Mouse (Mus musculus) embryonic facial prominence, embryonic 11.5 days (tissue): Measurements from ENCODE around the gene Lefty1. TPM values are rescaled to one million over a fixed set of nuclear protein-coding genes. Genes with fewer than 3 reads are reported as not detected.

ENCODE experiments used
- ATAC-seq: fragments of 200-750 bp; cut with Nextera tagmentation; replicated peaks from 2 replicates; pipeline ENCODE4 v1.8.0; 2017; ENCODE audit warnings: low read depth; ENCODE audit not compliant: insufficient number of reproducible peaks, low FRiP score, low TSS enrichment
- DNase-seq: peaks from one replicate; pipeline ENCODE4 v3.0.0-alpha.2; 2015; ENCODE audit warnings: low spot score
- H3K27ac ChIP-seq: fragments of 300-500 bp; sonication (generic); replicated peaks from 2 replicates; pipeline ENCODE4 v1.5.1; 2014; ENCODE audit warnings: mild to moderate bottlenecking, low read depth, low read length, control low read depth
- H3K27me3 ChIP-seq: fragments of 300-500 bp; sonication (generic); 2 replicates; pipeline ENCODE4 v1.6.1; 2014; ENCODE audit warnings: mild to moderate bottlenecking, low read length, moderate library complexity, mixed read lengths; ENCODE audit not compliant: control insufficient read depth, insufficient read depth
- H3K36me3 ChIP-seq: fragments of 300-500 bp; sonication (generic); replicated peaks from 2 replicates; pipeline ENCODE4 v1.6.1; 2014; ENCODE audit warnings: low read depth, mild to moderate bottlenecking, low read length, moderate library complexity, mixed read lengths; ENCODE audit not compliant: control insufficient read depth, insufficient read depth
- H3K4me1 ChIP-seq: fragments of 300-500 bp; sonication (generic); 2 replicates; pipeline ENCODE4 v1.6.1; 2014; ENCODE audit warnings: low read length, mixed read lengths; ENCODE audit not compliant: control insufficient read depth, insufficient read depth
- H3K4me2 ChIP-seq: fragments of 300-500 bp; sonication (generic); 2 replicates; pipeline ENCODE4 v1.6.1; 2014; ENCODE audit warnings: low read depth, mild to moderate bottlenecking, control low read depth, low read length, moderate library complexity
- H3K4me3 ChIP-seq: fragments of 300-500 bp; sonication (generic); 2 replicates; pipeline ENCODE4 v1.5.1; 2014; ENCODE audit warnings: low read depth, low read length, control low read depth
- H3K9ac ChIP-seq: fragments of 300-500 bp; sonication (generic); replicated peaks from 2 replicates; pipeline ENCODE4 v1.6.1; 2014; ENCODE audit warnings: mild to moderate bottlenecking, control low read depth, low read length
- H3K9me3 ChIP-seq: fragments of 300-500 bp; sonication (generic); replicated peaks from 2 replicates; pipeline ENCODE4 v1.6.1; 2016; ENCODE audit warnings: mild to moderate bottlenecking, low read length, inconsistent platforms, mixed read lengths; ENCODE audit not compliant: control insufficient read depth
- WGBS: fragments of 180-500 bp; shearing (Covaris S2); extraction: QIAGEN DNeasy Blood & Tissue Kit; methylation state at CpG from one replicate; pipeline ENCODE4 v1.1.7; 2014; 5-methylcytosine and 5-hydroxymethylcytosine counted together
- polyA plus RNA-seq: library from polyadenylated mRNA; unstranded; fragments of >200 nt; fragmentation: Nextera tagmentation; extraction: Ambion mirVana; gene quantifications from 2 replicates; pipeline ENCODE4 v1.2.1, GENCODE M21; 2014

Gene Lefty1
- polyA plus RNA-seq, 1 experiment from 2014 or later = 0.38 TPM

DNA sequence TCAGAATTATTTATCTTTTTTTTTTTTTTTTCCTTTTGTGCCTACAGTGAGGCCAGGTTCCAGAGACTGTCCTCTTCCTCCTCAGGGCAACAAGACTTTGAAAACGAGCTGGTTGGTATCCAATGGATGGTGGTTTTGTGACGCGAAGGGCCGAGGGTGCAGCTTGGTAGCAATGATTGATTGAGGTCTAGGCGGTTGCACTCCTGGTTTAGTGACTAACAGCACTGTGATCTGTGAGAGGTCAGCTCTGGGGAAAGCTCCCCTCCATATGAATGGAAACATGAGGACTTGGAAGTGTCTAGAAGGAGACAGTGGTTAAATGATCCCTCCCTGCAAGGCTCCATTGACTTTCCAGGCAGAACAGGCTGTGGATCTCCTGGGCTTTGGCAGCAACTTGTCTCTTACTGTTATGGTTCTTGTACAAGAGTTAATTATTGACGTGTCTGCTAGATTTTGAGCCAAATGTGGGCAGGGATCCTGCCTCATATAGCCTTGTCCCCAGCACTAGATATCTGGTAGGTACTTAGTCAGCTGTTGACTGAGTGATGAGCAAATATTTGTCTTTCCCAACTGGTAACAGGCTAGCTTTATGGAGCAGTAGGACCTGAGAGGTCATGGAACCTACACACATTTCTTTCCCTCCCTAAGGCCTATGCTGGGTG lies 17.4 kb downstream of the Lefty1 start:
- H3K27ac ChIP-seq = no peak overlapping the region
- DNase-seq (no peak), ATAC-seq (no peak)
- no peak overlapping the region for H3K4me2 ChIP-seq
- no peaks in the 10 kb centered on the region for H3K36me3 ChIP-seq
- H3K4me1 ChIP-seq = no peaks in the 10 kb centered on the region
- H3K4me3 ChIP-seq = no peak overlapping the region
- H3K9me3 ChIP-seq = no peaks in the 10 kb centered on the region
- 82% methylated on average over 6 of the region's 6 CpGs for WGBS
- H3K9ac ChIP-seq = no peak overlapping the region
- no peaks in the 10 kb centered on the region for H3K27me3 ChIP-seq

DNA sequence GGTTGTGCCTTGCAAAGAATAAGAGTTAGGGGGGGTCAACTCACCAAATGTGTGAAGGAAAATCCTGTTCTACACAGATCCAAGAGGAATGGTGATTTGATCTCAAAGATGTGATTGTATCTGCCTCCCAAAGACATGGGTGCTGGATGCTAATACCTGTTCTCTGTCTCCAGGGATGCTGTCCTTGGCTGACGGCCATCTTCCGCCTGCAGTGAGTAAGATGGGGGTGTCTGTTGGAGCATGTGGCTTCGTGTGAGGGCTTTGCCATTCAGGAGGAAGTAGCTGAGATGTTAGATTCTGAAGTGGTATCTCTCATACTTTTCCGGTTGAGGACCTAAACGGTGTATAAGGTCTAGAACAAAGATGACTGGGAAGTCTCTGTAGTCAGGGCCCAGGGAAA lies 18.0 kb downstream of the Lefty1 start:
- no peaks in the 10 kb centered on the region for H3K4me1 ChIP-seq
- H3K27ac ChIP-seq = no peak overlapping the region
- DNase-seq (no peak), ATAC-seq (no peak)
- H3K9ac ChIP-seq = no peak overlapping the region
- H3K36me3 ChIP-seq = no peaks in the 10 kb centered on the region
- WGBS = 94% methylated on average over 5 of the region's 5 CpGs
- no peak overlapping the region for H3K4me3 ChIP-seq
- H3K9me3 ChIP-seq = no peaks in the 10 kb centered on the region
- no peak overlapping the region for H3K4me2 ChIP-seq
- no peaks in the 10 kb centered on the region for H3K27me3 ChIP-seq

- Histone ChIP-seq H3K9me3 (no peaks in the 10 kb centered on the region), H3K27me3 (no peaks in the 10 kb centered on the region), H3K4me2 (no peak overlapping the region), H3K36me3 (no peaks in the 10 kb centered on the region), H3K27ac (no peak overlapping the region), H3K9ac (no peak overlapping the region), H3K4me3 (no peak overlapping the region), H3K4me1 (no peaks in the 10 kb centered on the region)
- WGBS = 89% methylated on average over 8 of the region's 8 CpGs
- ATAC-seq (no peak), DNase-seq (no peak)
Observed at GRCm38 (mm10) chr1:180956401-180956800, 21.6 kb downstream of the Lefty1 start.

GRCm38 (mm10) chr1:180956973-180957381 lies 22.2 kb downstream of the Lefty1 start:
- H3K4me1 ChIP-seq = no peaks in the 10 kb centered on the region
- ATAC-seq (no peak; the same call in 1 of the 2 replicates), DNase-seq (no peak)
- H3K36me3 ChIP-seq = no peaks in the 10 kb centered on the region
- no peaks in the 10 kb centered on the region for H3K27me3 ChIP-seq
- H3K9me3 ChIP-seq = no peaks in the 10 kb centered on the region
- H3K27ac ChIP-seq = no peak overlapping the region
- no peak overlapping the region for H3K4me3 ChIP-seq
- 82% methylated on average over 8 of the region's 8 CpGs for WGBS
- H3K4me2 ChIP-seq = no peak overlapping the region
- H3K9ac ChIP-seq = no peak overlapping the region

DNA sequence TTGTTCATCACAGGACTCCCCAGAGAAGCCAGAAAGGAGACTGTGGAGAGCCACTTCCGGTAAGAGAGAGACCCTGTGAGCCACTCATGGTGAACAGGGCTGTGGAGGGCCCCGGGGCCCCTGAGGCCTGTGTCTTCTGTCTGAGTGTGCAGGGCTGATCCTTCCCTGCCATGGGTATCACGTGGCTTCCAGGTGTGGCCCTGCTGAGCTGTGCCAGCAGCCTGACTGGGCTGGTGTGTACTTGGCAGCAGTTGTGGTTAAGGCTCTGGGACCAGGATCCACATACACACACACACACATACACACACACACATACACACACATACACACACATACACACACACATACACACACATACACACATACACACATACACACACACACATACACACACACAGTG lies 23.2 kb downstream of the Lefty1 start:
- Histone ChIP-seq H3K4me1 (no peaks in the 10 kb centered on the region), H3K36me3 (no peaks in the 10 kb centered on the region), H3K9me3 (no peaks in the 10 kb centered on the region), H3K4me2 (no peak overlapping the region), H3K9ac (no peak overlapping the region), H3K27ac (no peak overlapping the region), H3K27me3 (no peaks in the 10 kb centered on the region), H3K4me3 (no peak overlapping the region)
- no peak for DNase-seq
- no peak for ATAC-seq
- 82% methylated on average over 3 of the region's 3 CpGs for WGBS

DNA sequence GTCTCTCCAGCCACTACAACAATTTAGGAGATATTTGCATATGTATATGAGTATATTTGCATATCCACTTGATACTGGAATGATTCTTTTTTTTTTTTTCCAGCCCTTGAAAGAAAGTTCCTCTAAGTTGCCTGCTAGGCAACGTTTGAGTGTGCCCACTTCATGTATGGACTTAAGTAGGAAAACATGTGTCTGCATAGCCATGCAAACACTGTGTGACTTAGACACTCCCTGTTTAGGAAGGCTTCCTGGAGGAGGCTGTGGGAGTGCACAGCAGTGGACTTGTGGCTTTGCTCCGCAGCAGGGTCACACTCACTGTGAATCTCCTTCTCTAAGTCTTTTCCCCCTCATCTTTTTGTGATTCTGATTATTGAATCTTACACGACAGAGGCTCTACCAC lies 24.0 kb downstream of the Lefty1 start:
- no peak for DNase-seq
- WGBS = 67% methylated on average over 3 of the region's 3 CpGs

DNA sequence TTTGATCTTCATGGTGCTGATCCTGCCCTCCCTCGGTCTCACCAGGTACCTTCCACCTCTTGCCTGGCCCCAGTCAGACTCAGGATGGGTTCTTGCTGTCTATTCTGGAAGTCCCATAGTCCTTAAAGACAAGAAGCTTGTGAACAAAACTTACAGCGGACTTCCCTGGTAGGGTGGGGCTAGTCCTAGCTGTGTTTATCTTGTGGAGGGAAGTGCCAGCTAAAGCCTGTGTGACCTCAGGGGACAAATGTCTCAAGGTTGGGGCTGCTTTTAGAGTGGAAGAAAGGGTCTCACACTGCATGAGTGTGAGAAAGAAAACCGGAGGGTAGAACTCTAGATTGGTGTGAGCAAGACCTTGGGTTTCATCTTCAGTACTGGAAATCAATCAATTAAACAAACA lies 31.0 kb downstream of the Lefty1 start:
- 86% methylated on average over 3 of the region's 3 CpGs for WGBS
- no peak for DNase-seq
- Histone ChIP-seq H3K4me2 (no peak overlapping the region), H3K36me3 (no peaks in the 10 kb centered on the region), H3K4me1 (no peaks in the 10 kb centered on the region), H3K9me3 (no peaks in the 10 kb centered on the region), H3K27me3 (no peaks in the 10 kb centered on the region), H3K9ac (no peak overlapping the region), H3K27ac (no peak overlapping the region), H3K4me3 (no peak overlapping the region)
- ATAC-seq = no peak

More for the DNA sequence above, 24.0 kb downstream of the Lefty1 start:
- Histone ChIP-seq H3K4me2 (no peak overlapping the region), H3K36me3 (no peaks in the 10 kb centered on the region), H3K4me1 (no peaks in the 10 kb centered on the region), H3K27ac (no peak overlapping the region), H3K27me3 (no peaks in the 10 kb centered on the region), H3K9me3 (no peaks in the 10 kb centered on the region), H3K9ac (no peak overlapping the region), H3K4me3 (no peak overlapping the region)
- no peak for ATAC-seq

DNA sequence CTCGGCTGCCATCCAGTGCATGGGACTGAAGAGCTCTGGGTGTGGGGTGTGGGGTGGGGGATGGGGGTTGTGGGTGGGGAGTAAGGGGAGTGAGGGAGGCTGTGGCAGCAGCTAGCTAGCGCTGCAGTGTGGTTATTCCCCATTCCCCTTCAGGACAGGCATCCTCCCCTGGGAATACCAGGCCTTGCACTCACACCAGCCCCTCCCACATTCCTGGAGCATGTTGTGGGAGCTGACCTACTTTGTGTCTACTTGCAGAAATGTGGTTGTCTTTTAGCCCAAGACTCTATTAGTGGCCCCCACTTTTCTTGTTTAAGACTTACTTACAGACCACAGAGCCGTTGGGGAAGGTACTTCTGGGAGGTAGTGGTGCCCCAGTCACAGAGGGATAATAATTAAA lies 31.7 kb downstream of the Lefty1 start:
- Histone ChIP-seq H3K9me3 (no peaks in the 10 kb centered on the region), H3K27me3 (no peaks in the 10 kb centered on the region), H3K9ac (no peak overlapping the region), H3K4me1 (no peaks in the 10 kb centered on the region), H3K4me2 (no peak overlapping the region), H3K4me3 (no peak overlapping the region), H3K36me3 (no peaks in the 10 kb centered on the region), H3K27ac (no peak overlapping the region)
- ATAC-seq (no peak), DNase-seq (peak; percentile 18)
- WGBS = 59% methylated on average over 3 of the region's 3 CpGs
